Mouse (Mus musculus) megakaryocyte progenitor cell, adult 5-6 weeks (primary cell): ENCODE measurements around the gene Rbm3. TPM values are rescaled to one million over a fixed set of nuclear protein-coding genes. Genes with fewer than 3 reads are reported as not detected.
A peak's percentile ranks its signal among the peaks of the same experiment; 100 is the strongest.

Source experiments
- ATAC-seq: replicated peaks from 2 replicates; pipeline ENCODE4 v1.8.0; 2016; ENCODE audit warnings: mild to moderate bottlenecking, moderate TSS enrichment, inconsistent platforms; ENCODE audit not compliant: poor library complexity
- total RNA-seq, 2 experiments: library from RNA; stranded (forward) in 1 of 2; stranded (reverse) in 1 of 2; fragments of 157-497, 149-512 nt in 1 of 2; fragments of 200-1000 nt in 1 of 2; gene quantifications; 2 replicates each; pipeline versions ENCODE4 v1.2.3 to v1.2.4; 2015 to 2017

Gene Rbm3
- 1,002 and 1,150 TPM in 2 replicates for total RNA-seq (2015)
- total RNA-seq (2017) = 1,310 and 1,340 TPM in 2 replicates

GRCm38 (mm10) chrX:8145153-8145991 lies at the start of gene Rbm3:
TSS of gene Rbm3 (minus strand) at chrX:8145880.
- peak; percentile 85 for ATAC-seq

GRCm38 (mm10) chrX:8193419-8193723 lies 47.7 kb upstream of the Rbm3 start, which contains the start of gene Ebp:
TSS of gene Ebp (minus strand) at chrX:8193512.
- peak; percentile 43 for ATAC-seq

GRCm38 (mm10) chrX:8192640-8193418 lies 47.1 kb upstream of the Rbm3 start:
- peak; percentile 99 for ATAC-seq

DNA sequence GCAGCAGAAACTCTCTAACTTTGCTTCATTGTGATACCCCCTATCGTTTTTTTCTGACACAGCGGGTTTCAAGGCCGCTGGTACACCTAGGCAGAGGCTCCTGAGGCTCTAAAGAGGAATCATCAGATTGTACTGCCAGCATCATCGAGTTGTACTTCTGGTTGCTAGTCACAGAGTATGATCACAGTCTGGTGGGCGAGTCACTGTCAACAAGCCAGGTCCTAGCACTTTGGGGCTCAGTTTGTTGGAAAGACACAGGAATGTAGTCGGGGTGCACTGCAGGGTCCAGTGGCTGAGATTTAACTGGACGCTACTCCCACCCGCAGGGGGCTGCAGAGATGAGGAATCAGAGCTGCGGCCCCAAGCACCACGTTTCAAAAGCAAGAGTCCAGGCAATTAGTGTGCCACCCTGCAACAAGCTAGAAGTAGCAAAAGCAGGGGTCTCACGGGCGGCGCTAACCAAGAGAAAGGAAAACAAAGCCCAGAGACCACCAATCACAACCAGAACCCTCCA lies 46.5 kb upstream of the Rbm3 start:
- no peak for ATAC-seq

GRCm38 (mm10) chrX:8182871-8183540 lies 37.3 kb upstream of the Rbm3 start:
- ATAC-seq = no peak

- ATAC-seq = no peak
These were observed 34.0 kb upstream of the Rbm3 start for GRCm38 (mm10) chrX:8179646-8180045.

- no peak for ATAC-seq
These were observed 33.2 kb upstream of the Rbm3 start for GRCm38 (mm10) chrX:8178871-8179270.

- peak; percentile 85 for ATAC-seq
These were observed 30.1 kb upstream of the Rbm3 start, which contains the start of gene Tbc1d25 for GRCm38 (mm10) chrX:8175504-8176385. TSS of gene Tbc1d25 (minus strand) at chrX:8176181.

DNA sequence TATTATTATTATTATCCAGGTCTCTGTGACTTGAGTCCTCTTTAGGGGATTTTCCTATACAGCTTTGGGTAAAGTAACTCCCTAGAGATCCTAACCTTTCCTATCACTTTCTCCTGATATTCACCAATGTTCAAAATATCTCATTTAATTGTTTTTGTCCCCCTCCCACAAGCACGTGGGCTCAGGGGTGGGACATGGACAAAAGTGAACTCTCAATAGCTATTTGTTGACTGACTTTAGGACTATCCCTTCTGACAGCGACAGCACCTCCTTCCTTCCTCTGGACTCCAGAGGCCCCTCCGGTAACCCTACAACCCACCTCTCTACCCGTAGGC lies 29.5 kb upstream of the Rbm3 start:
- ATAC-seq = no peak

DNA sequence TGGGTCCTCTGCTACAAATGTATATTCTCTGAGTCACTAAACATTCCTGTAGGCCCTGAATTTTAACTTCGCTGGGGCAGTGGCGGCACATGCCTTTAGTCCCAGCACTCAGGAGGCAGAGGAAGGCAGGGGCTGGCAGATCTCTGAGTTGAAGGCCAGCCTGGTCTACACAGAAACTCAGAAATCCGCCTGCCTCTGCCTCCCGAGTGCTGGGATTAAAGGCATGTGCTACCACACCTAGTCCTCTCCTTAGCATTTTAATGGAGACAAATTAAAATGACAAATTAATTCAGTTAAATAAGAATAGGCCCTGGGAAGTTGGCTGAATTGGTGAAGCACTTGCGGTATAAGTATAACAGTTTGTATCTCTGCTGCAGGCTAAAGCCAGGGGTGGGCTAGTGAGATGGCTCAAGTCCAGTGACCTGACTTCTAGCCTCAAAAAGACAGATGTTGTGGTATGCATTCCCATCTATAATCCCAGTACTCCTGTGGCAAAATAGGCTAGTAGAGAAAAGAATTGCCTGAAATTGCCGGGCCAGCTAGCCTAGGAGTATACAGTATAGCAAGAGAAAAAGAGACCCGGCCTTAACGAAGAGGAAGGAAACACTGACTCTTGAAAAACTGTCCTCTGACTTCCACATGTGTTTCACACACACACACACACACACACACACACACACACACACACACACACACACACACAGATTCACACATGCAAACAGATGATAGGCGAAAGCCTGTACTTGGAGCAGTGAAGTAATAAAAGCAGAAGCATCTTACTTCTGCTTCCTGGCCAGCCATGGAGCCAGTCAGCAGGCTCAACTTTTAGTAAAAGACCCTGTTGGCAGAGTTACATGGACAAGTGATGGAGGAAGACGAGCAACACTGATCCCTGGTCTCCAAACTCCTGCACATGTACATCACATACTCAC lies 22.3 kb upstream of the Rbm3 start:
- peak; percentile 92 for ATAC-seq

- no peak for ATAC-seq
These were observed 18.8 kb upstream of the Rbm3 start for GRCm38 (mm10) chrX:8164471-8164870.

DNA sequence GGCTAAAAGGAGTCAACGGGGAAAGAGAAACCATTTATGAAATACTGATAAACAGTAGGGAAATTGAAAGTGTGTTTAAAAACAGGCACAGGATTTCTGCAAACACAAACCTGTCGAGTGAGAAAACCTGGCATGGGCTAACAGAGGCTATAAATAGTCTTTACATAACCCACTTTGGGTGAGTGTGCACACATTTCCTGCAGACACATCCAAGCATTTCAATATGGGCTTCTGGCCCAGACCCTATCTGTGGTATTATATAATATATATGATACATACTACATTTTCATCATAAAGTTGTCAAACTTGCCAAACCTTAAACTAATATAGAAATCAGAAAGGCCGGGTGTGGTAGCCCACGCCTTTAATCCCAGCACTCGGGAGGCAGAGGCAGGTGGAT lies 17.4 kb upstream of the Rbm3 start:
- ATAC-seq = no peak

DNA sequence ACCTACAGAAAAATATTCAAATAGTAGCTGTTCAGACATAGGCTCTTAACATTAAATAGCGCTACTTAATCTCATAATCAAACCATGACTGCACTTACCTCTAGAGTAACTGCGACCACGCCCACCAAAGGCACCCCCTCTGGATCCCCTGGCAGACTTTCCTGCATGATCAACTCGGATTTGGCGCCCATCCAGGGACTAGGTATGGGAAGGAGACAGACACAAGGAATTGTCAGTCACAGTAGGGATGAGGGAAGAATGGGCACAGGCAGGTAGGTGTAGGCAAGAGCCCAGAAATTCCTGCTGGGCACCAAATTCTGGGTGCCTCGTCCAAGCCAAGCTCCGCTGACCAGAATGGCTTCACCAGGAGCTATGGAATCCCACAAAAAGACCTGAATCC lies 1.9 kb downstream of the Rbm3 start:
- ATAC-seq = no peak

DNA sequence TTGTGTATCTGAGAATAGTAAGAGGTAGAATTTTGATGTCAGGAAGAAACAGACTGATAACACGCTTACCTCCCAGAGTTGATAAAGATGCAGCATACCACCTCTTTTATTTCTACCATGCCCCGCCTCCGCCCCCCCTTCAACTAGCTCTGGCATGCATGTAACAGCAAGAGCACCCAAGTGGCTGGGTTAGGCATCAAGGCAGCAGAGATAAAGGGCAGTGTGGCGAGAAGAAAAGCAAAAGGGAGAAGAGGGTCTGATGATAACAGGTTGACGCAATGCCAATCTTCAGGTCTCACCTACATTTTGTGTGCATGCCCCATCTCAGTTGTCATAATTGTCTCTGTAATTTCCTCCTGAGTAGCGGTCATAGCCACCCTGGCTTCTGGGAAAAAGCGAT lies 2.7 kb downstream of the Rbm3 start:
- peak; percentile 20 for ATAC-seq

- ATAC-seq = no peak
These were observed 4.6 kb downstream of the Rbm3 start for GRCm38 (mm10) chrX:8141058-8141457.

GRCm38 (mm10) chrX:8140446-8140845 lies 5.2 kb downstream of the Rbm3 start:
- no peak for ATAC-seq

GRCm38 (mm10) chrX:8139480-8139879 lies 6.2 kb downstream of the Rbm3 start:
- no peak for ATAC-seq

DNA sequence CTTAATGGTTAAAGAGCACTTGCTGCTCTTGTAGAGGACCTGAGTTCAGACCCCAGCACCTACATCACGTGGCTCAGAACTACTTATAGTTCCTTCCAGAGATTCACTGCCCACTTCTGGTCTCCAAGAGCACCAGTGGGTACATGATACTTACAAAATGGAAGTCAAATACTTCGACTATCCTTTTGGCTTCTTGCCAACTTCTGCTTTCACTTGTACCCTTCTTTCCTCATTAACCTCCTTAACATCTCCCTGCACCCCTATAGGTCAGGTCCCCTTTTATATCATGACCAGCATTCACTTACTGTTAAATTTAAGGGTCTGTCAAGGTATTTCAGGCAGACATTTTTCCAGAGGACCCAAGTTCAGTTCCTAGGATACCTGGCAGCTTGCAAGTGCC lies 9.8 kb downstream of the Rbm3 start:
- no peak for ATAC-seq
